Mouse (Mus musculus) brain, embryonic 14.5 days (tissue): ENCODE measurements around the gene Uso1. TPM values are rescaled to one million over a fixed set of nuclear protein-coding genes. Genes with fewer than 3 reads are reported as not detected.
"Not testable (repeated sequence)": the region's sequence is repeated elsewhere in the genome, so short reads cannot be mapped to it uniquely, and the experiment has no call there.

ENCODE experiments used
- DNase-seq: peaks from one replicate; pipeline ENCODE4 v3.0.0-alpha.2; 2011; ENCODE audit warnings: low read depth
- CTCF ChIP-seq: fragments of 200-500 bp; IDR thresholded peaks from 2 replicates; pipeline ENCODE4 v1.5.1; 2012; ENCODE audit warnings: inconsistent platforms, mild to moderate bottlenecking, moderate library complexity, borderline replicate concordance; ENCODE audit not compliant: insufficient read depth, insufficient read length; ENCODE audit errors: extremely low read depth
- POLR2A ChIP-seq: fragments of 200-500 bp; IDR thresholded peaks from 2 replicates; pipeline ENCODE4 v1.6.1; 2012; ENCODE audit warnings: mild to moderate bottlenecking, inconsistent platforms, borderline replicate concordance; ENCODE audit not compliant: poor library complexity, insufficient read depth, insufficient read length, severe bottlenecking; ENCODE audit errors: extremely low read depth
- polyA plus RNA-seq: library from polyadenylated mRNA; depleted of rRNA; stranded (reverse); fragments of >200 nt; gene quantifications from 2 replicates; pipeline ENCODE4 v1.2.3, GENCODE M21; 2012

Gene Uso1
- polyA plus RNA-seq, 1 experiment: 46.2 TPM

GRCm38 (mm10) chr5:92130040-92130682 lies 7.6 kb upstream of the Uso1 start:
- no peak for TF ChIP-seq POLR2A
- peak; percentile 12; the same call in 1 of the 2 replicates for TF ChIP-seq CTCF
- DNase-seq: no peak

GRCm38 (mm10) chr5:92132127-92132526 lies 5.6 kb upstream of the Uso1 start:
- DNase-seq: no peak
- peak; percentile 22; the same call in 1 of the 2 replicates for TF ChIP-seq CTCF
- TF ChIP-seq POLR2A: no peak

DNA sequence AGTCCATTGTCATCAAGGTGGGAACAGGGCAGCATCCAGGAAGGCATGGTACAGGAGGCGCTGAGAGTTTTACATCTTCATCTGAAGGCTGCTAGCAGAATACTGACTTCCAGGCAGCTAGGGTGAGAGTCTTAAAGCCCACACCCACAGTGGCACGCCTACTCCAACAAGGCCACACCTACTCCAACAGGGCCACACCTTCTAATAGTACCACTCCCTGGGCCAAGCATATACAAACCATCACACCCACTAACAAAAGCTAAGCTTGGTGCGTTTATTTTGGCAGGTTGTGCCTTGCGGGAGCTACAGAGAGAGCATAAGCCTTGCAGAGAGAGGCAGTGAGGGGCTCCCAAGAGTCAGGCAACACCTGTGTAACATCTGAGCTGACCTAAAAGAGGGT lies 4.7 kb upstream of the Uso1 start:
- DNase-seq: not testable (repeated sequence)

DNA sequence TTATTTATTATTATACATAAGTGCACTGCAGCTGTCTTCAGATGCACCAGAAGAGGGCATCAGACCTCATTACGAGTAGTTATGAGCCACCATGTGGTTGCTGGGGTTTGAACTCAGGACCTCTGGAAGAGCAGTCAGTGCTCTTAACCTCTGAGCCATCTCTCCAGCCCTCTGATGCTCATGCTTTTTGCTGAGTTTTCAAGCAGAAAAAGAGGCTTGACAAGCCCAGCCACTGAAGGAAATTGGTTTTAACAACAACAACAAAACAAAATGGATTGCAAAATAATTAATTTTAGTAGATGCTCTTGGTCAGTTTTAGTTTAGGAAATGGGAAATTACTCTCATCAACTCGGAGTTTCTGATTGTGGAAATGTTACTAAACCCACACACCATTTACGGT lies 2.8 kb upstream of the Uso1 start:
- no peak for DNase-seq
- TF ChIP-seq CTCF (no peak), POLR2A (no peak)

GRCm38 (mm10) chr5:92136536-92137238 lies 1.1 kb upstream of the Uso1 start:
- TF ChIP-seq CTCF: no peak
- TF ChIP-seq POLR2A: no peak
- no peak for DNase-seq

DNA sequence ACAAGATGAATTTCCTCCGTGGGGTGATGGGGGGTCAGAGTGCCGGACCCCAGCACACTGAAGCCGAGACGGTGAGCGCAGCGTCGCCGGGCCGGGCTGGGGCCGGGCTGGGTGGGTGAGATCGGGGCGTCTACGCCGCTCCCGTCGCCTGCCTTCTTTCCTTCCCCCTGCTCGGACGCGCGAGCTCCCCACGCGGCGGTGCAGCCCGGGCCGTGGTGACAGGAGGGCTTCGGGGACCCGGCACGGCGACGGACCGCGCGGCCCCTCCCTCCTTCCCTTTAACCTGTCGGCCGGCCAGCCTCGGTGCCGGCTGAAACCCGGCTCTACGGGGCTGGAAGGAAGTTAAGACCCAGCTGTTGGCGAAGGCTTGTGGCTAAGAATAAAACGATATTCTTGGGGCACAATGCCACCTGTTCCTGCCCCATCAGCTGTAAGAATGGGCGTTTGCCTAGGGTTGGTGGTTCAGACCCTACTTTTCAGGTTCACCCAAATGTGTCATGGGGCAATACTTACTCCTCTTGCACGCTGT lies 419 bp downstream of the Uso1 start:
- DNase-seq: no peak
- no peak for TF ChIP-seq CTCF
- no peak for TF ChIP-seq POLR2A

DNA sequence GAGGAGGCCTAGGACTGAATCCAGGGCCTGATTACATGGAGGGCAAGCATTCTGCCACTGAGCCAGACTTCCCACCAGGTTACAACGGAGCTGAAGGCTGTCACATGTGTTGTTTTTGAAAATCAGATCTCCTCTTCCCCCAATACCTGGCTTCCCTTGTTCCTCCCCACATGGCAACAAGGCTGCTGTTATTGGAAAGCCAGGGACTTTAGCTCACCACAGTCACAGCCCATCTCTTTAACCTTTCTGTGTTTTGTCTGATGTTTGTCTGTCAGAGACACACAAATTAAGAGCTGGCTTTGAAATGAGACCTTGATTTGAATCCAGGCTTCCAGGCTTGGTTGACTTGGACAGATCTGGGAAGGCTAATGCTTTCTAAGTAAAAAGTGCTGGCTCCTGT lies 1.5 kb downstream of the Uso1 start:
- DNase-seq: no peak
- TF ChIP-seq CTCF (no peak), POLR2A (no peak)

DNA sequence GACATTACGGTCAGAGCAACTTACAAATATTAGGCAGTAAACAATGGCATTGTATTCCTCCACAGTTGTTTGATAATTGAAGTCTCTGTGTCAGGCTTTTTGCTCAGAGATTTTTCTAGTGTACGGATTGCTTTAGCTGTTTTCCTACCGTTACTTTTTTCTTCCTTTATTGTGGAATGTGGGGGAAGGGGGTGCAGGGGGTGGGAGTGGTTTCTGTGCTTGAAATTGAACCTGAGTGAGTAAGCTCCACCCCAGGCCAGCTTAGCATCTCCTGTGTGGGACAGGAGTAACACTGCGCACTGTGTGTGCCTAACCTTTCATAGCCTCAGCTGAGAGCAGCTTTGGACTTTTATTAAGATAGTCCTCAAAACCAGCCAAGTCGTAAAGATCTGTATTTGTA lies 4.0 kb downstream of the Uso1 start:
- no peak for TF ChIP-seq CTCF
- no peak for TF ChIP-seq POLR2A
- DNase-seq: no peak

DNA sequence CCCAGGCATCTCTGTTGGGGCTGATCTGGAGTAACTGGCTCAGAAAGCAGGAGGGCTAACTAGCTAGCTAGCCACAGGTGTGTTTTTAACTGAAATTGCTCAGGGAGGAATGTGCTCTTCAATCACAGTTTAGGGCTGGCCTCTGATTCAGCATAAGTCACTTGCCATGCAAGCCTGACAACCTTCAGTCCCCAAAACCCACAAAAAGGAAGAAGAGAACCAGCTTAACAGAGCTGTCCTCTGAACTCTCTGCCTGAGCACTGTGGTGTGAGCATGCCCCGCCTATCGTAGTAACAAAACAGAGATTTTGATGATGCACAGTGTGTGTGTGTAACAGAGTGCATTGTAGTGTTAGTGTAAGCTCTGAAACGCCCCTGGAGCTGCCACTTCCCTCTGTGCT lies 4.7 kb downstream of the Uso1 start:
- DNase-seq: no peak
- TF ChIP-seq POLR2A (no peak), CTCF (no peak)

GRCm38 (mm10) chr5:92143665-92144064 lies 5.9 kb downstream of the Uso1 start:
- DNase-seq: no peak
- TF ChIP-seq CTCF: no peak
- no peak for TF ChIP-seq POLR2A

- DNase-seq: no peak
- no peak for TF ChIP-seq CTCF
- TF ChIP-seq POLR2A: no peak
Measured at GRCm38 (mm10) chr5:92144954-92145708, 7.4 kb downstream of the Uso1 start.

GRCm38 (mm10) chr5:92148248-92148647 lies 10.5 kb downstream of the Uso1 start:
- no peak for TF ChIP-seq POLR2A
- no peak for TF ChIP-seq CTCF
- no peak for DNase-seq

- no peak for DNase-seq
- TF ChIP-seq CTCF (no peak), POLR2A (no peak)
Measured at GRCm38 (mm10) chr5:92149330-92149982, 11.7 kb downstream of the Uso1 start.

DNA sequence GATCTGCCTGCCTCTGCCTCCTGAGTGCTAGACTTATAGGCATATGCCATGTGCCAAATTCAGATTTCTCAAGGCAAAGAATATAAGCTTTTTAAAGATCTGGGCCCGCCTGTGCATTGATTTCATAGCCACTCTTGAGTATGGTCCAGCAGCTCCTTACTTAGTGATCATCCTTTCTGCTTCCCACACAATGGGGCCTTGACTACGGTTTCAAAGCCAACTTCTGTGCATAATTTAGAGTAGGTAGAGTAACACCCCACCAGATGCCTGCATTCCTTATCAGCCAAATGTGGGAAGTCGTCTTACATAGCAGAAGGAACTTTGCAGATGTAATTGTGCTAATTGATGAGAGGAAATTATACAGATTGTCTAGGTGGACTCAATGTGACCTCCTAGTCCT lies 17.1 kb downstream of the Uso1 start:
- no peak for TF ChIP-seq CTCF
- TF ChIP-seq POLR2A: no peak
- DNase-seq: no peak

- TF ChIP-seq CTCF (no peak), POLR2A (no peak)
- no peak for DNase-seq
Measured at GRCm38 (mm10) chr5:92165976-92166375, 28.2 kb downstream of the Uso1 start.
